In the genomic region with DNA sequence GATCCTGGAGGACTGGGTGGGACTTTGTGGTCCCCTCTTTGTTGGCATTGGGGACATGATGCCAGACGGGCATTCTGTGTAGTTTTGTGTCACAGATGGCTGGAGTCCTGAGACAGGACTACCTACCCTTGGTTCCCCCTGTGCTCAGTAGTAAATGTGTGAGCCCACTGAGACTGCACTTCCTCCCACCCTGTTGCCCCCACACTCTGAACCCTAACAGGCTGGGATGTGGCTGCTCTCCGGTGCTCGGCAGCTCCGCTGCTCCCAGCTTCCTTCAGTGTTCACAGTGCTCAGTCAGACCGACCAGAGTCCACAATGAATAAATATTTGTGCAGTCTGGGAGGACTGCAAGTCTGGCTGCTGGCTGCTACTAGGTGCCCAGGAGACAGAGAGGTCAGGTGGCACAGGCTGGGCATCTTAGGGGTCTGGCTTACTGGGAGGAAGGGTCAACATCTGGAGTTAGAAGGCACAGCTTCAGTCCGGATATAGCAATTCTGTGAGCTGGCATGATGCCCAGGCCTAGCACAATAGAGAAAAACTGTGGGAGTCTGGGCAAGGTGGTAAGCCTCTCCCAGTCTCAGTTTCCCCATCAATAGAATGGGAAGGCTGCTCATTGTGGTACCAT, we compare ENCODE assay signal across 7 mouse cellular contexts. TPM values are rescaled to one million over a fixed set of nuclear protein-coding genes. Genes with fewer than 3 reads are reported as not detected.
DNase-seq lines count a peak whose midpoint lies in the region; ATAC-seq lines count a peak whose summit lies in the region.

No protein-coding gene starts in this region.

- peak; percentile 21; the same call in 1 of the 2 replicates for ATAC-seq in hindbrain, embryonic 12.5 days (ENCODE audit: low FRiP score)
- ATAC-seq in liver, embryonic 12.5 days = 0 out of 2 replicates have a peak, but pooled peaks have one; percentile 20
- peak; percentile 54 for ATAC-seq in stomach, embryonic 14.5 days (ENCODE audit: insufficient number of reproducible peaks, insufficient read depth, low FRiP score, low read depth)

- H3K9ac ChIP-seq in hindbrain, embryonic 12.5 days = peak overlapping the region; percentile 28; the same call in 1 of the 2 replicates
- H3K9ac ChIP-seq in liver, embryonic 12.5 days = no peak overlapping the region
- no peak overlapping the region; the same call in 1 of the 2 replicates for H3K9ac ChIP-seq in stomach, embryonic 14.5 days (replicated peaks; ENCODE audit: low read depth, low read length)

- H3K9me3 ChIP-seq in embryonic facial prominence, embryonic 10.5 days = no peaks in the 10 kb centered on the region
- no peaks in the 10 kb centered on the region for H3K9me3 ChIP-seq in hindbrain, embryonic 12.5 days (replicated peaks)
- no peaks in the 10 kb centered on the region for H3K9me3 ChIP-seq in liver, embryonic 12.5 days (replicated peaks)
- no peaks in the 10 kb centered on the region for H3K9me3 ChIP-seq in stomach, embryonic 14.5 days (ENCODE audit: control insufficient read depth, low read depth, low read length)

- H3K27me3 ChIP-seq in embryonic facial prominence, embryonic 10.5 days (replicated peaks; ENCODE audit: low read depth, poor library complexity, severe bottlenecking) = no peaks in the 10 kb centered on the region
- no peaks in the 10 kb centered on the region for H3K27me3 ChIP-seq in hindbrain, embryonic 12.5 days
- peaks cover 48% of the 10 kb centered on the region for H3K27me3 ChIP-seq in liver, embryonic 12.5 days (replicated peaks)
- no peaks in the 10 kb centered on the region for H3K27me3 ChIP-seq in stomach, embryonic 14.5 days (ENCODE audit: control insufficient read depth, insufficient read depth, low read length)

- peak overlapping the region; percentile 47 for H3K4me3 ChIP-seq in embryonic facial prominence, embryonic 10.5 days
- no peak overlapping the region for H3K4me3 ChIP-seq in hindbrain, embryonic 12.5 days
- no peak overlapping the region for H3K4me3 ChIP-seq in liver, embryonic 12.5 days
- no peak overlapping the region for H3K4me3 ChIP-seq in stomach, embryonic 14.5 days (ENCODE audit: low read depth, low read length)

- peak; percentile 53 for DNase-seq in adrenal gland, postnatal 25 days
- no peak for DNase-seq in embryonic facial prominence, embryonic 10.5 days (ENCODE audit: low spot score)
- DNase-seq in right cerebral cortex, postnatal 25 days = no peak
- DNase-seq in layer of hippocampus, adult 11-12 months (ENCODE audit: low spot score) = no peak

- H3K4me1 ChIP-seq in embryonic facial prominence, embryonic 10.5 days = peaks cover 94% of the 10 kb centered on the region
- peaks cover 64% of the 10 kb centered on the region for H3K4me1 ChIP-seq in hindbrain, embryonic 12.5 days
- H3K4me1 ChIP-seq in liver, embryonic 12.5 days = peaks cover 64% of the 10 kb centered on the region
- peaks cover 73% of the 10 kb centered on the region for H3K4me1 ChIP-seq in stomach, embryonic 14.5 days (ENCODE audit: control insufficient read depth, insufficient read depth, low read length)

- peak overlapping the region; percentile 91 for H3K27ac ChIP-seq in embryonic facial prominence, embryonic 10.5 days (replicated peaks)
- H3K27ac ChIP-seq in hindbrain, embryonic 12.5 days = peak overlapping the region; percentile 50
- H3K27ac ChIP-seq in liver, embryonic 12.5 days = peak overlapping the region; percentile 71
- peak overlapping the region; percentile 91 for H3K27ac ChIP-seq in stomach, embryonic 14.5 days (ENCODE audit: low read length)

- H3K4me2 ChIP-seq in hindbrain, embryonic 12.5 days (replicated peaks) = peak overlapping the region; percentile 39
- H3K4me2 ChIP-seq in liver, embryonic 12.5 days = peak overlapping the region; percentile 50
- peak overlapping the region; percentile 30 for H3K4me2 ChIP-seq in stomach, embryonic 14.5 days (replicated peaks; ENCODE audit: low read depth, low read length)

- H3K36me3 ChIP-seq in embryonic facial prominence, embryonic 10.5 days (replicated peaks) = no peaks in the 10 kb centered on the region
- no peaks in the 10 kb centered on the region for H3K36me3 ChIP-seq in hindbrain, embryonic 12.5 days
- H3K36me3 ChIP-seq in liver, embryonic 12.5 days = no peaks in the 10 kb centered on the region
- H3K36me3 ChIP-seq in stomach, embryonic 14.5 days (ENCODE audit: control insufficient read depth, insufficient read depth, low read length) = no peaks in the 10 kb centered on the region

- 45% methylated on average over 6 of the region's 6 CpGs for WGBS in embryonic facial prominence, embryonic 10.5 days
- 49% methylated on average over 6 of the region's 6 CpGs for WGBS in hindbrain, embryonic 12.5 days
- 39% methylated on average over 6 of the region's 6 CpGs for WGBS in liver, embryonic 12.5 days (ENCODE audit: insufficient replicate concordance)
- 5% methylated on average over 6 of the region's 6 CpGs for WGBS in stomach, embryonic 14.5 days

RNA-seq across cellular contexts. Expression of gene Gm21969, which starts 21.4 kb away (rescaled TPM):
- total RNA-seq in adrenal gland, postnatal 25 days (2021) = not detected in 2 replicates
- polyA plus RNA-seq in embryonic facial prominence, embryonic 10.5 days (2016; fragmentation: Nextera tagmentation; extraction: Ambion mirVana) = not detected in 2 replicates
- polyA plus RNA-seq in hindbrain, embryonic 12.5 days (2016; fragmentation: Nextera tagmentation; extraction: Ambion mirVana) = not detected in 2 replicates
- not detected in 2 replicates for polyA plus RNA-seq in liver, embryonic 12.5 days (2016; fragmentation: Nextera tagmentation; extraction: Ambion mirVana)
- polyA plus RNA-seq in stomach, embryonic 14.5 days (2014; fragmentation: Nextera tagmentation; extraction: Ambion mirVana) = not detected in 2 replicates

RNA-seq across cellular contexts. Expression of gene Aldh4a1, which starts 41.1 kb away (rescaled TPM):
- 124 and 138 TPM in 2 replicates for total RNA-seq in adrenal gland, postnatal 25 days (2021)
- 24.4 and 25.1 TPM in 2 replicates for polyA plus RNA-seq in embryonic facial prominence, embryonic 10.5 days (2016; fragmentation: Nextera tagmentation; extraction: Ambion mirVana)
- 20.6 and 21.4 TPM in 2 replicates for polyA plus RNA-seq in hindbrain, embryonic 12.5 days (2016; fragmentation: Nextera tagmentation; extraction: Ambion mirVana)
- polyA plus RNA-seq in liver, embryonic 12.5 days (2016; fragmentation: Nextera tagmentation; extraction: Ambion mirVana) = 49.4 and 52.0 TPM in 2 replicates
- polyA plus RNA-seq in stomach, embryonic 14.5 days (2014; fragmentation: Nextera tagmentation; extraction: Ambion mirVana) = 14.6 and 16.2 TPM in 2 replicates

RNA-seq across cellular contexts. Expression of gene Iffo2, which starts 51.2 kb away (rescaled TPM):
- 14.4 and 15.0 TPM in 2 replicates for total RNA-seq in adrenal gland, postnatal 25 days (2021)
- 4.2 and 4.3 TPM in 2 replicates for polyA plus RNA-seq in embryonic facial prominence, embryonic 10.5 days (2016; fragmentation: Nextera tagmentation; extraction: Ambion mirVana)
- 5.7 and 5.8 TPM in 2 replicates for polyA plus RNA-seq in hindbrain, embryonic 12.5 days (2016; fragmentation: Nextera tagmentation; extraction: Ambion mirVana)
- 1.8 and 2.3 TPM in 2 replicates for polyA plus RNA-seq in liver, embryonic 12.5 days (2016; fragmentation: Nextera tagmentation; extraction: Ambion mirVana)
- 5.7 and 6.1 TPM in 2 replicates for polyA plus RNA-seq in stomach, embryonic 14.5 days (2014; fragmentation: Nextera tagmentation; extraction: Ambion mirVana)
